Mouse (Mus musculus): ENCODE results near the gene Art3. TPM values are rescaled to one million over a fixed set of nuclear protein-coding genes. Genes with fewer than 3 reads are reported as not detected.

The Art3 gene
- polyA plus RNA-seq, 1 experiment from 2014 or later, result 12.6 TPM

- Histone ChIP-seq H3K27me3 (ENCODE audit: control insufficient read depth, insufficient read depth, low read depth, low read length) (no peaks in the 10 kb centered on the region), H3K9ac (ENCODE audit: low read length) (no peak overlapping the region), H3K4me3 (ENCODE audit: low read length) (no peak overlapping the region), H3K9me3 (ENCODE audit: control insufficient read depth, low read length) (no peaks in the 10 kb centered on the region), H3K4me1 (replicated peaks; ENCODE audit: control insufficient read depth, insufficient read depth, low read length) (no peaks in the 10 kb centered on the region), H3K4me2 (ENCODE audit: low read depth, low read length) (no peak overlapping the region), H3K36me3 (ENCODE audit: control insufficient read depth, insufficient read depth, low read length) (no peaks in the 10 kb centered on the region), H3K27ac (ENCODE audit: low read length) (no peak overlapping the region)
- ATAC-seq (ENCODE audit: low read depth), result no peak
- 64% methylated on average over 6 of the region's 6 CpGs for WGBS
These were observed 38.8 kb downstream of the Art3 start for GRCm38 (mm10) chr5:92370392-92370791.

GRCm38 (mm10) chr5:92370891-92371290, 39.3 kb downstream of the Art3 start:
- no peaks in the 10 kb centered on the region for H3K27me3 ChIP-seq (ENCODE audit: control insufficient read depth, insufficient read depth, low read depth, low read length)
- no peaks in the 10 kb centered on the region for H3K36me3 ChIP-seq (ENCODE audit: control insufficient read depth, insufficient read depth, low read length)
- no peaks in the 10 kb centered on the region for H3K4me1 ChIP-seq (replicated peaks; ENCODE audit: control insufficient read depth, insufficient read depth, low read length)
- WGBS, result 82% methylated on average over 6 of the region's 6 CpGs
- no peak overlapping the region for H3K4me3 ChIP-seq (ENCODE audit: low read length)
- H3K9me3 ChIP-seq (ENCODE audit: control insufficient read depth, low read length), result no peaks in the 10 kb centered on the region
- no peak for ATAC-seq (ENCODE audit: low read depth)
- no peak overlapping the region for H3K9ac ChIP-seq (ENCODE audit: low read length)
- H3K4me2 ChIP-seq (ENCODE audit: low read depth, low read length), result no peak overlapping the region
- no peak overlapping the region for H3K27ac ChIP-seq (ENCODE audit: low read length)

- Histone ChIP-seq H3K27me3 (ENCODE audit: control insufficient read depth, insufficient read depth, low read depth, low read length) (no peaks in the 10 kb centered on the region), H3K4me2 (ENCODE audit: low read depth, low read length) (no peak overlapping the region), H3K36me3 (ENCODE audit: control insufficient read depth, insufficient read depth, low read length) (no peaks in the 10 kb centered on the region), H3K4me3 (ENCODE audit: low read length) (no peak overlapping the region), H3K9me3 (ENCODE audit: control insufficient read depth, low read length) (no peaks in the 10 kb centered on the region), H3K9ac (ENCODE audit: low read length) (no peak overlapping the region), H3K27ac (ENCODE audit: low read length) (no peak overlapping the region), H3K4me1 (replicated peaks; ENCODE audit: control insufficient read depth, insufficient read depth, low read length) (no peaks in the 10 kb centered on the region)
- 83% methylated on average over 14 of the region's 14 CpGs for WGBS
- ATAC-seq (ENCODE audit: low read depth), result no peak
These were observed 39.8 kb downstream of the Art3 start for GRCm38 (mm10) chr5:92371361-92371976.

- H3K27ac ChIP-seq (ENCODE audit: low read length), result no peak overlapping the region
- no peaks in the 10 kb centered on the region for H3K9me3 ChIP-seq (ENCODE audit: control insufficient read depth, low read length)
- WGBS, result 20% methylated on average over 2 of the region's 2 CpGs
- H3K4me1 ChIP-seq (replicated peaks; ENCODE audit: control insufficient read depth, insufficient read depth, low read length), result no peaks in the 10 kb centered on the region
- H3K9ac ChIP-seq (ENCODE audit: low read length), result no peak overlapping the region
- no peak for ATAC-seq (ENCODE audit: low read depth)
- H3K4me3 ChIP-seq (ENCODE audit: low read length), result no peak overlapping the region
- no peaks in the 10 kb centered on the region for H3K36me3 ChIP-seq (ENCODE audit: control insufficient read depth, insufficient read depth, low read length)
- no peak overlapping the region for H3K4me2 ChIP-seq (ENCODE audit: low read depth, low read length)
- no peaks in the 10 kb centered on the region for H3K27me3 ChIP-seq (ENCODE audit: control insufficient read depth, insufficient read depth, low read depth, low read length)
These were observed 41.0 kb downstream of the Art3 start for GRCm38 (mm10) chr5:92372605-92373004.

GRCm38 (mm10) chr5:92374721-92375142, 43.1 kb downstream of the Art3 start:
- peak overlapping the region; percentile 33; the same call in 1 of the 2 replicates for H3K27ac ChIP-seq (ENCODE audit: low read length)
- 27% methylated on average over 6 of the region's 6 CpGs for WGBS
- ATAC-seq (ENCODE audit: low read depth), result peak; percentile 47; the same call in 1 of the 2 replicates

GRCm38 (mm10) chr5:92375368-92375767, 43.7 kb downstream of the Art3 start:
- no peak overlapping the region for H3K4me3 ChIP-seq (ENCODE audit: low read length)
- 71% methylated on average over 17 of the region's 17 CpGs for WGBS

More at GRCm38 (mm10) chr5:92374721-92375142, 43.1 kb downstream of the Art3 start:
- Histone ChIP-seq H3K27me3 (ENCODE audit: control insufficient read depth, insufficient read depth, low read depth, low read length) (no peaks in the 10 kb centered on the region), H3K4me2 (ENCODE audit: low read depth, low read length) (no peak overlapping the region), H3K9me3 (ENCODE audit: control insufficient read depth, low read length) (no peaks in the 10 kb centered on the region), H3K36me3 (ENCODE audit: control insufficient read depth, insufficient read depth, low read length) (no peaks in the 10 kb centered on the region), H3K9ac (ENCODE audit: low read length) (no peak overlapping the region), H3K4me3 (ENCODE audit: low read length) (no peak overlapping the region), H3K4me1 (replicated peaks; ENCODE audit: control insufficient read depth, insufficient read depth, low read length) (no peaks in the 10 kb centered on the region)

GRCm38 (mm10) chr5:92376795-92377405, 45.3 kb downstream of the Art3 start:
- Histone ChIP-seq H3K27ac (ENCODE audit: low read length) (no peak overlapping the region), H3K4me1 (replicated peaks; ENCODE audit: control insufficient read depth, insufficient read depth, low read length) (no peaks in the 10 kb centered on the region), H3K9ac (ENCODE audit: low read length) (no peak overlapping the region), H3K9me3 (ENCODE audit: control insufficient read depth, low read length) (no peaks in the 10 kb centered on the region), H3K4me3 (ENCODE audit: low read length) (no peak overlapping the region), H3K27me3 (ENCODE audit: control insufficient read depth, insufficient read depth, low read depth, low read length) (no peaks in the 10 kb centered on the region), H3K4me2 (ENCODE audit: low read depth, low read length) (peak overlapping the region; percentile 15; the same call in 1 of the 2 replicates), H3K36me3 (ENCODE audit: control insufficient read depth, insufficient read depth, low read length) (no peaks in the 10 kb centered on the region)
- WGBS, result 13% methylated on average over 13 of the region's 13 CpGs
- ATAC-seq (ENCODE audit: low read depth), result no peak

More at GRCm38 (mm10) chr5:92375368-92375767, 43.7 kb downstream of the Art3 start:
- Histone ChIP-seq H3K4me1 (replicated peaks; ENCODE audit: control insufficient read depth, insufficient read depth, low read length) (no peaks in the 10 kb centered on the region), H3K9ac (ENCODE audit: low read length) (no peak overlapping the region), H3K27me3 (ENCODE audit: control insufficient read depth, insufficient read depth, low read depth, low read length) (no peaks in the 10 kb centered on the region), H3K4me2 (ENCODE audit: low read depth, low read length) (no peak overlapping the region), H3K36me3 (ENCODE audit: control insufficient read depth, insufficient read depth, low read length) (no peaks in the 10 kb centered on the region), H3K9me3 (ENCODE audit: control insufficient read depth, low read length) (no peaks in the 10 kb centered on the region), H3K27ac (ENCODE audit: low read length) (no peak overlapping the region)
- ATAC-seq (ENCODE audit: low read depth), result peak; percentile 28; the same call in 1 of the 2 replicates

GRCm38 (mm10) chr5:92381550-92382348, 50.1 kb downstream of the Art3 start:
- no peak overlapping the region for H3K4me2 ChIP-seq (ENCODE audit: low read depth, low read length)
- no peaks in the 10 kb centered on the region for H3K9me3 ChIP-seq (ENCODE audit: control insufficient read depth, low read length)
- H3K36me3 ChIP-seq (ENCODE audit: control insufficient read depth, insufficient read depth, low read length), result no peaks in the 10 kb centered on the region
- no peak overlapping the region for H3K4me3 ChIP-seq (ENCODE audit: low read length)
- no peak overlapping the region for H3K9ac ChIP-seq (ENCODE audit: low read length)
- H3K27ac ChIP-seq (ENCODE audit: low read length), result no peak overlapping the region
- 31% methylated on average over 12 of the region's 12 CpGs for WGBS
- no peaks in the 10 kb centered on the region for H3K4me1 ChIP-seq (replicated peaks; ENCODE audit: control insufficient read depth, insufficient read depth, low read length)
- peak; percentile 68; the same call in 1 of the 2 replicates for ATAC-seq (ENCODE audit: low read depth)
- H3K27me3 ChIP-seq (ENCODE audit: control insufficient read depth, insufficient read depth, low read depth, low read length), result no peaks in the 10 kb centered on the region

GRCm38 (mm10) chr5:92382349-92382679, 50.7 kb downstream of the Art3 start:
- H3K4me2 ChIP-seq (ENCODE audit: low read depth, low read length), result no peak overlapping the region
- H3K9me3 ChIP-seq (ENCODE audit: control insufficient read depth, low read length), result no peaks in the 10 kb centered on the region
- no peak overlapping the region for H3K9ac ChIP-seq (ENCODE audit: low read length)
- no peak for ATAC-seq (ENCODE audit: low read depth)
- no peaks in the 10 kb centered on the region for H3K36me3 ChIP-seq (ENCODE audit: control insufficient read depth, insufficient read depth, low read length)
- H3K27ac ChIP-seq (ENCODE audit: low read length), result no peak overlapping the region
- no peaks in the 10 kb centered on the region; the same call in 1 of the 2 replicates for H3K4me1 ChIP-seq (replicated peaks; ENCODE audit: control insufficient read depth, insufficient read depth, low read length)
- WGBS, result 61% methylated on average over 9 of the region's 9 CpGs
- no peak overlapping the region for H3K4me3 ChIP-seq (ENCODE audit: low read length)
- H3K27me3 ChIP-seq (ENCODE audit: control insufficient read depth, insufficient read depth, low read depth, low read length), result no peaks in the 10 kb centered on the region
